Mouse (Mus musculus): ENCODE data around the gene Tgif2. TPM values are rescaled to one million over a fixed set of nuclear protein-coding genes. Genes with fewer than 3 reads are reported as not detected.
"Not testable (repeated sequence)": the region's sequence is repeated elsewhere in the genome, so short reads cannot be mapped to it uniquely, and the experiment has no call there.

Gene Tgif2
- 17.1 and 27.3 TPM in 2 replicates for total RNA-seq (2014; fragmentation: Nextera tagmentation)
- 16.3 and 17.5 TPM in 2 replicates for total RNA-seq (2017)

- peak; percentile 51 for ATAC-seq (replicated peaks; ENCODE audit: low FRiP score, low TSS enrichment, poor library complexity, severe bottlenecking)
These were observed at the start of gene Tgif2 for GRCm38 (mm10) chr2:156839319-156840191. Gene Tgif2 (plus strand): TSS chr2:156840007.

- no peak for ATAC-seq (replicated peaks; ENCODE audit: low FRiP score, low TSS enrichment, poor library complexity, severe bottlenecking)
These were observed 41.3 kb upstream of the Tgif2 start for GRCm38 (mm10) chr2:156798516-156798915.

GRCm38 (mm10) chr2:156801045-156801444 is 38.8 kb upstream of the Tgif2 start:
- ATAC-seq (replicated peaks; ENCODE audit: low FRiP score, low TSS enrichment, poor library complexity, severe bottlenecking): no peak

- not testable (repeated sequence) for ATAC-seq (replicated peaks; ENCODE audit: low FRiP score, low TSS enrichment, poor library complexity, severe bottlenecking)
These were observed 37.7 kb upstream of the Tgif2 start for GRCm38 (mm10) chr2:156802116-156802515.

GRCm38 (mm10) chr2:156803698-156804372 is 36.0 kb upstream of the Tgif2 start:
- ATAC-seq (replicated peaks; ENCODE audit: low FRiP score, low TSS enrichment, poor library complexity, severe bottlenecking): peak; percentile 83

- 0 out of 2 replicates have a peak, but pooled peaks have one; percentile 29 for ATAC-seq (replicated peaks; ENCODE audit: low FRiP score, low TSS enrichment, poor library complexity, severe bottlenecking)
These were observed 35.2 kb upstream of the Tgif2 start for GRCm38 (mm10) chr2:156804589-156804988.

- no peak for ATAC-seq (replicated peaks; ENCODE audit: low FRiP score, low TSS enrichment, poor library complexity, severe bottlenecking)
These were observed 32.9 kb upstream of the Tgif2 start for GRCm38 (mm10) chr2:156806886-156807285.

- peak; percentile 48 for ATAC-seq (replicated peaks; ENCODE audit: low FRiP score, low TSS enrichment, poor library complexity, severe bottlenecking)
These were observed 30.2 kb upstream of the Tgif2 start for GRCm38 (mm10) chr2:156809579-156809978.

- no peak for ATAC-seq (replicated peaks; ENCODE audit: low FRiP score, low TSS enrichment, poor library complexity, severe bottlenecking)
These were observed 29.1 kb upstream of the Tgif2 start for GRCm38 (mm10) chr2:156810716-156811115.

- no peak for ATAC-seq (replicated peaks; ENCODE audit: low FRiP score, low TSS enrichment, poor library complexity, severe bottlenecking)
These were observed 28.3 kb upstream of the Tgif2 start for GRCm38 (mm10) chr2:156811556-156811955.

- no peak for ATAC-seq (replicated peaks; ENCODE audit: low FRiP score, low TSS enrichment, poor library complexity, severe bottlenecking)
These were observed 25.4 kb upstream of the Tgif2 start for GRCm38 (mm10) chr2:156814344-156814801.

GRCm38 (mm10) chr2:156814893-156815292 is 24.9 kb upstream of the Tgif2 start:
- no peak for ATAC-seq (replicated peaks; ENCODE audit: low FRiP score, low TSS enrichment, poor library complexity, severe bottlenecking)

- ATAC-seq (replicated peaks; ENCODE audit: low FRiP score, low TSS enrichment, poor library complexity, severe bottlenecking): no peak
These were observed 24.4 kb upstream of the Tgif2 start for GRCm38 (mm10) chr2:156815412-156815811.

- ATAC-seq (replicated peaks; ENCODE audit: low FRiP score, low TSS enrichment, poor library complexity, severe bottlenecking): no peak
These were observed 23.7 kb upstream of the Tgif2 start for GRCm38 (mm10) chr2:156816116-156816515.

- ATAC-seq (replicated peaks; ENCODE audit: low FRiP score, low TSS enrichment, poor library complexity, severe bottlenecking): not testable (repeated sequence)
These were observed 14.7 kb upstream of the Tgif2 start for GRCm38 (mm10) chr2:156825128-156825527.

GRCm38 (mm10) chr2:156834336-156834735 is 5.5 kb upstream of the Tgif2 start:
- no peak for ATAC-seq (replicated peaks; ENCODE audit: low FRiP score, low TSS enrichment, poor library complexity, severe bottlenecking)

- ATAC-seq (replicated peaks; ENCODE audit: low FRiP score, low TSS enrichment, poor library complexity, severe bottlenecking): no peak
These were observed 968 bp upstream of the Tgif2 start for GRCm38 (mm10) chr2:156838839-156839238.

GRCm38 (mm10) chr2:156840301-156841027 is 657 bp downstream of the Tgif2 start:
- no peak for ATAC-seq (replicated peaks; ENCODE audit: low FRiP score, low TSS enrichment, poor library complexity, severe bottlenecking)

- ATAC-seq (replicated peaks; ENCODE audit: low FRiP score, low TSS enrichment, poor library complexity, severe bottlenecking): peak; percentile 50
These were observed 1.4 kb downstream of the Tgif2 start for GRCm38 (mm10) chr2:156841028-156841840.

Data from megakaryocyte-erythroid progenitor cell, adult 5-6 weeks (primary cell).